Mouse (Mus musculus) bone marrow, adult 2 months (tissue): Measurements from ENCODE around the gene Mob3c.

ENCODE experiments used
- CTCF ChIP-seq: fragments of 200-500 bp; IDR thresholded peaks from 2 replicates; pipeline ENCODE4 v1.5.1; 2011; ENCODE audit warnings: low read length, control low read depth; ENCODE audit not compliant: control insufficient read depth, insufficient read depth
- POLR2A ChIP-seq: fragments of 200-500 bp; IDR thresholded peaks from 2 replicates; pipeline ENCODE4 v1.6.1; 2011; ENCODE audit warnings: low read depth, mild to moderate bottlenecking, control low read depth, low read length, borderline replicate concordance; ENCODE audit not compliant: control insufficient read depth

GRCm38 (mm10) chr4:115821431-115821830 is 6.5 kb upstream of the Mob3c start:
- no peak for TF ChIP-seq CTCF
- TF ChIP-seq POLR2A: no peak
